Mouse (Mus musculus): ENCODE measurements around the gene Atp2b1.

- TF ChIP-seq TAL1 (IDR thresholded peaks at IDR 0.05; ENCODE audit: low read length) (no peak), GATA1 (IDR thresholded peaks at IDR 0.05; ENCODE audit: low read length) (no peak)
Measured at GRCm38 (mm10) chr10:98978766-98979165, 64.6 kb downstream of the Atp2b1 start.
